8 mouse cellular contexts compared by ENCODE assay signal in the genomic region with DNA sequence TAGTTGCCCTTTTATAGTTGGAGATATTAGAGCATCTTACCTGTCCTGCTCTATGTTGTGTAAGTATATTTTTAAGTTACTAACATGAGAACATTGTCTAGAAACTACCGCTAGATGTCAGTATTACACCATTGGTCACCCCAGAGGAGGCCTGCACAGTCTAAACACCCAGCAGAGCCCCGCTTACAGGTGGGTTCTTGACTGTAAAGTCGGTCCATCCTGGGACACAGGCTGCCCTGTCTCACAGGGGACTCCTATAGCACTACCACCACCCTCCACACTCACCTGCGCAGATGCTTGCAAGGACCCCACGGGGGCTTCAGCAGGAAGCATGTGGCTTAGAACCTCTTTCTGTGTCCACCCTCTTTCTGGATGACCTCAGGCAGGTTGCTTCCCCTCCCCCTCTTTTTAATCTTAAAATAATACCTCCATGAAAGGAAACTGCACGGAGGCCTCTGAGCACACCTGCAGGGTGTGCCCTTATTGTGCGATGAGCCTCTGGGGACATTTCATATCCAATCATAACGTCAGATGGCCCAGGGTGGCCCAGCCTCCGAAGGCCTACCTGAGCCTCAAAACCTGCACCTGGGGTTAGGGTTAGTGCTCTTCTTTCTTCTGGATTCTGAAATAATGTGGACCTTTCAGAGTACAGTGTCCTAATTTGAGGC. TPM values are rescaled to one million over a fixed set of nuclear protein-coding genes. Genes with fewer than 3 reads are reported as not detected.
A peak's percentile ranks its signal among the peaks of the same experiment; 100 is the strongest.
DNase-seq lines count a peak whose midpoint lies in the region; ATAC-seq and TF ChIP-seq lines count a peak whose summit lies in the region.

No protein-coding gene starts in this region.

- no peaks in the 10 kb centered on the region for H3K9me3 ChIP-seq in forebrain, embryonic 11.5 days (ENCODE audit: control insufficient read depth, low read length)
- H3K9me3 ChIP-seq in hindbrain, embryonic 14.5 days (ENCODE audit: control insufficient read depth, low read length) = no peaks in the 10 kb centered on the region
- H3K9me3 ChIP-seq in limb, embryonic 14.5 days (ENCODE audit: control insufficient read depth, low read length) = no peaks in the 10 kb centered on the region
- H3K9me3 ChIP-seq in midbrain, postnatal 0 days (ENCODE audit: low read length) = no peaks in the 10 kb centered on the region

- TF ChIP-seq POLR2A in limb, embryonic 14.5 days (IDR thresholded peaks at IDR 0.05; ENCODE audit: borderline replicate concordance, extremely low read depth, insufficient read depth, insufficient read length) = no peak

- no peaks in the 10 kb centered on the region for H3K36me3 ChIP-seq in forebrain, embryonic 11.5 days (ENCODE audit: control insufficient read depth, insufficient read depth, low read length)
- peaks cover 51% of the 10 kb centered on the region for H3K36me3 ChIP-seq in hindbrain, embryonic 14.5 days (replicated peaks; ENCODE audit: control insufficient read depth, insufficient read depth)
- H3K36me3 ChIP-seq in limb, embryonic 14.5 days (ENCODE audit: control insufficient read depth, insufficient read depth, low read length) = peaks cover 37% of the 10 kb centered on the region
- H3K36me3 ChIP-seq in midbrain, postnatal 0 days (ENCODE audit: insufficient read depth, low read length) = peaks cover 6% of the 10 kb centered on the region

- no peak overlapping the region for H3K4me3 ChIP-seq in forebrain, embryonic 11.5 days (ENCODE audit: low read depth, low read length)
- H3K4me3 ChIP-seq in hindbrain, embryonic 14.5 days (replicated peaks; ENCODE audit: low read length) = no peak overlapping the region
- no peak overlapping the region for H3K4me3 ChIP-seq in limb, embryonic 14.5 days (replicated peaks; ENCODE audit: low read length)
- no peak overlapping the region for H3K4me3 ChIP-seq in midbrain, postnatal 0 days (ENCODE audit: low read depth, low read length)

- no peaks in the 10 kb centered on the region for H3K27me3 ChIP-seq in forebrain, embryonic 11.5 days (ENCODE audit: control insufficient read depth, insufficient read depth, low read length)
- no peaks in the 10 kb centered on the region for H3K27me3 ChIP-seq in hindbrain, embryonic 14.5 days (ENCODE audit: control insufficient read depth, insufficient read depth, low read length)
- H3K27me3 ChIP-seq in limb, embryonic 14.5 days (ENCODE audit: control insufficient read depth, insufficient read depth, low read length) = no peaks in the 10 kb centered on the region
- no peaks in the 10 kb centered on the region for H3K27me3 ChIP-seq in midbrain, postnatal 0 days (ENCODE audit: insufficient read depth, low read length)

- ATAC-seq in forebrain, embryonic 11.5 days (replicated peaks; ENCODE audit: low FRiP score) = peak; percentile 71
- ATAC-seq in hindbrain, embryonic 14.5 days (ENCODE audit: low FRiP score) = peak; percentile 90
- peak; percentile 72; the same call in 1 of the 2 replicates for ATAC-seq in limb, embryonic 14.5 days (ENCODE audit: low FRiP score, low read depth)
- peak; percentile 87 for ATAC-seq in midbrain, postnatal 0 days (ENCODE audit: low FRiP score)

- no peak overlapping the region for H3K9ac ChIP-seq in forebrain, embryonic 11.5 days (ENCODE audit: low read length)
- no peak overlapping the region for H3K9ac ChIP-seq in hindbrain, embryonic 14.5 days
- H3K9ac ChIP-seq in limb, embryonic 14.5 days (ENCODE audit: low read depth, low read length, severe bottlenecking) = no peak overlapping the region
- H3K9ac ChIP-seq in midbrain, postnatal 0 days (replicated peaks; ENCODE audit: low read length, poor library complexity, severe bottlenecking) = no peak overlapping the region

- no peak overlapping the region for H3K27ac ChIP-seq in forebrain, embryonic 11.5 days (ENCODE audit: low read depth, low read length)
- H3K27ac ChIP-seq in hindbrain, embryonic 14.5 days = no peak overlapping the region
- no peak overlapping the region for H3K27ac ChIP-seq in limb, embryonic 14.5 days (replicated peaks; ENCODE audit: low read depth, low read length)
- no peak overlapping the region for H3K27ac ChIP-seq in midbrain, postnatal 0 days (ENCODE audit: low read depth, low read length)

- no peaks in the 10 kb centered on the region for H3K4me1 ChIP-seq in forebrain, embryonic 11.5 days (replicated peaks; ENCODE audit: control insufficient read depth, insufficient read depth, low read length)
- no peaks in the 10 kb centered on the region for H3K4me1 ChIP-seq in hindbrain, embryonic 14.5 days (replicated peaks; ENCODE audit: control insufficient read depth, insufficient read depth, low read length)
- no peaks in the 10 kb centered on the region for H3K4me1 ChIP-seq in limb, embryonic 14.5 days (ENCODE audit: control insufficient read depth, insufficient read depth, low read length)
- no peaks in the 10 kb centered on the region for H3K4me1 ChIP-seq in midbrain, postnatal 0 days (ENCODE audit: insufficient read depth, low read length)

- DNase-seq in right cerebral cortex, adult 18-20 months = peak; percentile 26
- DNase-seq in right cerebral cortex, postnatal 25 days = no peak
- peak; percentile 52 for DNase-seq in c-Kit-positive CD71-positive TER-119-positive erythroid progenitor cells, embryonic 14.5 days (ENCODE audit: low spot score)
- peak; percentile 63 for DNase-seq in forebrain, embryonic 11.5 days (ENCODE audit: low spot score)
- DNase-seq in hindbrain, embryonic 14.5 days (ENCODE audit: low spot score) = peak; percentile 90
- DNase-seq in limb, embryonic 14.5 days (ENCODE audit: low spot score) = peak; percentile 90
- DNase-seq in midbrain, postnatal 0 days (ENCODE audit: low spot score) = peak; percentile 85
- DNase-seq in thymus, postnatal 25 days = peak; percentile 29

- peak; percentile 90 for TF ChIP-seq CTCF in midbrain, postnatal 0 days (IDR thresholded peaks at IDR 0.05)

- H3K4me2 ChIP-seq in forebrain, embryonic 11.5 days (ENCODE audit: low read depth, low read length, severe bottlenecking) = no peak overlapping the region
- no peak overlapping the region for H3K4me2 ChIP-seq in hindbrain, embryonic 14.5 days (replicated peaks)
- no peak overlapping the region for H3K4me2 ChIP-seq in limb, embryonic 14.5 days (replicated peaks; ENCODE audit: low read depth, low read length, severe bottlenecking)
- no peak overlapping the region for H3K4me2 ChIP-seq in midbrain, postnatal 0 days (ENCODE audit: low read depth, low read length, poor library complexity, severe bottlenecking)

- 75% methylated on average over 9 of the region's 9 CpGs for WGBS in forebrain, embryonic 11.5 days
- WGBS in hindbrain, embryonic 14.5 days = 67% methylated on average over 9 of the region's 9 CpGs
- 59% methylated on average over 9 of the region's 9 CpGs for WGBS in limb, embryonic 14.5 days
- 68% methylated on average over 9 of the region's 9 CpGs for WGBS in midbrain, postnatal 0 days

RNA-seq across cellular contexts. Expression of a gene that starts 7.9 kb away (rescaled TPM):
- polyA plus RNA-seq in forebrain, embryonic 11.5 days (2014; fragmentation: Nextera tagmentation; extraction: Ambion mirVana) = 16.0 and 18.0 TPM in 2 replicates
- polyA plus RNA-seq in hindbrain, embryonic 14.5 days (2014; fragmentation: Nextera tagmentation; extraction: Ambion mirVana) = 16.3 and 17.3 TPM in 2 replicates
- 15.0 and 18.0 TPM in 2 replicates for polyA plus RNA-seq in limb, embryonic 14.5 days (2012; rRNA removed)
- 14.1 and 14.8 TPM in 2 replicates for polyA plus RNA-seq in limb, embryonic 14.5 days (2014; fragmentation: Nextera tagmentation; extraction: Ambion mirVana)
- total RNA-seq in midbrain, postnatal 0 days (2014; rRNA removed) = 23.4 and 24.8 TPM in 2 replicates
- polyA plus RNA-seq in midbrain, postnatal 0 days (2015; fragmentation: Nextera tagmentation; extraction: Ambion mirVana) = 14.3 and 15.3 TPM in 2 replicates
